Mouse (Mus musculus) brain, embryonic 14.5 days (tissue): ENCODE results near the gene Il1rap.

Experiments used
- CTCF ChIP-seq: fragments of 200-500 bp; IDR thresholded peaks from 2 replicates; pipeline ENCODE4 v1.5.1; 2012; ENCODE audit warnings: inconsistent platforms, mild to moderate bottlenecking, moderate library complexity, borderline replicate concordance; ENCODE audit not compliant: insufficient read depth, insufficient read length; ENCODE audit errors: extremely low read depth
- POLR2A ChIP-seq: fragments of 200-500 bp; IDR thresholded peaks from 2 replicates; pipeline ENCODE4 v1.6.1; 2012; ENCODE audit warnings: mild to moderate bottlenecking, inconsistent platforms, borderline replicate concordance; ENCODE audit not compliant: poor library complexity, insufficient read depth, insufficient read length, severe bottlenecking; ENCODE audit errors: extremely low read depth

DNA sequence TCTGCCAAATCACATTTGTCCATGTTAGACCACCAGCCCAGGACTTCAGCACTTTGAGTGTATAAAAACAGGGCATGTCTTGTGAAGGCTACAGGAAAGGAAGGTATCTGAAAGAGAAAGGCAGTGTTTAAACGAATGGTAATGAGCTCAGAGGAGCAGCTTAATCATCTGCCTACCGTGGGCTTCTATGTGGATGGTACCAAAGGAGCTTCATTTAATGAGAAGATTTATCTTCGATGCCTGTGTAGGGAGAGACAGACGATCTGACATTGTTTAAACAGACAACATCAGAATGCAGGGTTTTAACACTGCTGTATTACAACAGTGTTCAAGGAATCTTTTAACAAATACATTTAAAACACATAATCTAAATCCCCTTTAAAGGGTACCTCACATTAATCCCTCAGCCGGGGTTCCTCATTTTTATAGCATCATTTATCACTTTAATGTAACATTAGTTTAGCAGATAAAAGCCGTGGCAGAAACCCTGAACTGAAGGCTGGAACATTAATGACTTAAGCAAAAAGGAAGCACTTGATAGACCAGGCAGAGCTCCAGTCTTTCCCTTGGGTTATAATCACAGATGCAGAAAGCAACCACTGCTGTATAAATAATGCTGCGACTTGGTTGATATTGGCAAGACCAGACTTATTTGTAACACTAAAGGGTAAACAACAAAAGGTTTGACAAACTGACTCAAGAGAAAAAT lies 35.2 kb upstream of the Il1rap start:
- TF ChIP-seq POLR2A (no peak), CTCF (no peak)
